Mouse (Mus musculus): ENCODE measurements around the gene Gtf2f2.

- no peak for TF ChIP-seq POLR2A (IDR thresholded peaks at IDR 0.05; ENCODE audit: extremely low read depth, insufficient read depth, low read length)
- no peak for TF ChIP-seq CTCF (IDR thresholded peaks at IDR 0.05; ENCODE audit: extremely low read depth, insufficient read depth, low read length)
Measured at GRCm38 (mm10) chr14:75986878-75987483, 23.7 kb downstream of the Gtf2f2 start.
